Comparison of ENCODE assay signal across 1 mouse cellular context in the genomic region with DNA sequence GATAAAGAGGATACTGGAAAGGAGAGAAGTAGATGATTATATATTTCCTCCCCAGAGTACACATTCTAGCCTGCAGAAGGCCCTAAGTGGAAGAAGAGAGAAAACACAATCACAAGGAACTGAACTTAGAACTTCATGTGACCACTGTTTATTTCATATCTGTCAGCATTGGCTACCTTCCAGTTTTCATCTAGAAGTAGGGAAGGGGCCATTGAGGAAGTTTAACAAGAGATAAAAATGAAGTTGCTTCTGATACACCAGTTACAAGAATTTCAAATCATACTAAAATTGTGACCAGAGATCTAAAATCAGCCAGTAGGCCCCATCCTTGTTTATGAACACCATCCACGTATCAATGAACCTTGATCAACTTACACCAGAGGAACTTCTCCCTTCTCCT.
TF ChIP-seq lines count a peak whose summit lies in the region.

No protein-coding gene starts in this region.

TF ChIP-seq in MEL, 35 proteins besides CTCF, POLR2A, EP300 and RAD21 (continued from another document):
- TF ChIP-seq USF2 (IDR thresholded peaks at IDR 0.05; ENCODE audit: borderline replicate concordance in 1 of 2, insufficient read depth in 1 of 2, low read depth in 1 of 2, low read length in 2 of 2) (no peak), ETS1 (IDR thresholded peaks at IDR 0.05; ENCODE audit: low read depth, low read length) (peak; percentile 88), MXI1 (IDR thresholded peaks at IDR 0.05; ENCODE audit: low read depth, low read length) (peak; percentile 56), RCOR1 (IDR thresholded peaks at IDR 0.05; ENCODE audit: low read depth, low read length) (peak; percentile 78), TAL1 (IDR thresholded peaks at IDR 0.05; ENCODE audit: low read length) (no peak), MAX (IDR thresholded peaks at IDR 0.05; ENCODE audit: low read length) (no peak), BHLHE40 (IDR thresholded peaks at IDR 0.05; ENCODE audit: borderline replicate concordance, low read depth, low read length) (peak; percentile 68; the same call in 1 of the 2 replicates), GATA1 (IDR thresholded peaks at IDR 0.05; ENCODE audit: low read depth, low read length) (peak; percentile 78)
